10 mouse cellular contexts compared by ENCODE assay signal in genomic region chr10:82961302-82961701, GRCm38 (mm10). TPM values are rescaled to one million over a fixed set of nuclear protein-coding genes. Genes with fewer than 3 reads are reported as not detected.
A peak's percentile ranks its signal among the peaks of the same experiment; 100 is the strongest.
DNase-seq lines count a peak whose midpoint lies in the region; ATAC-seq and TF ChIP-seq lines count a peak whose summit lies in the region.
"Had no signal": no experiment of that assay in that cellular context is flagged by ENCODE, and none has a peak within 500 bp of the region (broad histone marks: within the 10 kb centered on the region; RNA-seq: fewer than 3 reads in every experiment).

No protein-coding gene starts in this region.

- DNase-seq in heart, adult 9 months (ENCODE audit: low spot score in 2 of 2) = no peak
- DNase-seq in A20 (ENCODE audit: low read depth, low spot score) = peak; percentile 87
- DNase-seq in liver, postnatal 0 days = peak; percentile 83
- no peak for DNase-seq in heart, postnatal 4 days
- DNase-seq in urinary bladder, postnatal 25 days (ENCODE audit: low spot score) = no peak
- DNase-seq: layer of hippocampus, postnatal 36 days had no signal

- no peak for TF ChIP-seq POLR2A in bone marrow, adult 2 months (IDR thresholded peaks at IDR 0.05; ENCODE audit: borderline replicate concordance, control insufficient read depth, low read depth, low read length)

- WGBS in heart, embryonic 16.5 days = 56% methylated on average over 7 of the region's 7 CpGs
- WGBS in bone marrow, adult 2 months = 56% methylated on average over 7 of the region's 7 CpGs
- 37% methylated on average over 7 of the region's 7 CpGs for WGBS in liver, postnatal 0 days (ENCODE audit: insufficient replicate concordance)

- no peaks in the 10 kb centered on the region for H3K4me1 ChIP-seq in heart, embryonic 16.5 days (ENCODE audit: control insufficient read depth, insufficient read depth, low read length)
- peaks cover 3% of the 10 kb centered on the region; the same call in 1 of the 2 replicates for H3K4me1 ChIP-seq in bone marrow, adult 2 months (ENCODE audit: control insufficient read depth, insufficient read depth, low read length)
- H3K4me1 ChIP-seq in liver, postnatal 0 days (ENCODE audit: insufficient read depth) = peaks cover 7% of the 10 kb centered on the region; the same call in 1 of the 2 replicates

- H3K9me3 ChIP-seq in heart, embryonic 16.5 days (replicated peaks; ENCODE audit: control insufficient read depth, low read length) = no peaks in the 10 kb centered on the region
- H3K9me3 ChIP-seq in liver, postnatal 0 days (ENCODE audit: low read length) = no peaks in the 10 kb centered on the region

- H3K27me3 ChIP-seq in heart, embryonic 16.5 days (ENCODE audit: control insufficient read depth, insufficient read depth, low read length) = no peaks in the 10 kb centered on the region
- H3K27me3 ChIP-seq in liver, postnatal 0 days (ENCODE audit: insufficient read depth, low read length) = no peaks in the 10 kb centered on the region

- H3K4me3 ChIP-seq in heart, embryonic 16.5 days (ENCODE audit: low read length) = no peak overlapping the region
- no peak overlapping the region for H3K4me3 ChIP-seq in bone marrow, adult 2 months (replicated peaks; ENCODE audit: control insufficient read depth, low read depth, low read length)
- H3K4me3 ChIP-seq in liver, postnatal 0 days (ENCODE audit: low read depth, low read length) = no peak overlapping the region

- TF ChIP-seq EP300 in liver, postnatal 0 days (IDR thresholded peaks at IDR 0.05; ENCODE audit: low read depth) = no peak

- H3K4me2 ChIP-seq in heart, embryonic 16.5 days (ENCODE audit: low read depth, low read length) = no peak overlapping the region
- H3K4me2 ChIP-seq in liver, postnatal 0 days (ENCODE audit: low read depth, low read length) = no peak overlapping the region

- H3K36me3 ChIP-seq in heart, embryonic 16.5 days (ENCODE audit: control insufficient read depth, insufficient read depth) = no peaks in the 10 kb centered on the region
- H3K36me3 ChIP-seq in liver, postnatal 0 days (replicated peaks; ENCODE audit: insufficient read depth, low read length) = no peaks in the 10 kb centered on the region

- H3K27ac ChIP-seq in heart, embryonic 16.5 days (ENCODE audit: low read length) = no peak overlapping the region
- H3K27ac ChIP-seq in bone marrow, adult 2 months (ENCODE audit: control insufficient read depth, insufficient read depth, low read depth, low read length, poor library complexity) = no peak overlapping the region
- no peak overlapping the region for H3K27ac ChIP-seq in liver, postnatal 0 days (ENCODE audit: low read depth)

- no peak overlapping the region for H3K9ac ChIP-seq in heart, embryonic 16.5 days (ENCODE audit: low read length)
- no peak overlapping the region for H3K9ac ChIP-seq in liver, postnatal 0 days (replicated peaks)

- ATAC-seq in heart, embryonic 16.5 days (replicated peaks; ENCODE audit: extremely low read depth, insufficient read depth, low FRiP score) = peak; percentile 41; the same call in 1 of the 2 replicates
- ATAC-seq in liver, postnatal 0 days = peak; percentile 86
- ATAC-seq in cerebellum, adult (ENCODE audit: insufficient number of reproducible peaks, low FRiP score, low TSS enrichment) = no peak
- ATAC-seq: activated CD4-positive, CD25-positive, alpha-beta regulatory T cell, adult 4 months had no signal

- peak; percentile 66 for TF ChIP-seq CTCF in bone marrow, adult 2 months (IDR thresholded peaks at IDR 0.05; ENCODE audit: control insufficient read depth, insufficient read depth, low read length)
- TF ChIP-seq CTCF in liver, postnatal 0 days (IDR thresholded peaks at IDR 0.05; ENCODE audit: low read depth) = peak; percentile 86

RNA-seq across cellular contexts. Expression of gene Chst11, which starts 24.0 kb away (rescaled TPM):
- polyA plus RNA-seq in heart, embryonic 16.5 days (2015; fragmentation: Nextera tagmentation; extraction: Ambion mirVana) = 2.3 and 2.6 TPM in 2 replicates
- 5.3 and 6.4 TPM in 2 replicates for polyA plus RNA-seq in bone marrow, adult 2 months (2011; ENCODE audit: insufficient read depth, insufficient read length, low replicate concordance, missing spikeins)
- polyA plus RNA-seq in liver, postnatal 0 days (2015; fragmentation: Nextera tagmentation; extraction: Ambion mirVana) = 0.40 and 0.45 TPM in 2 replicates
- 1 to 10 TPM; 3.6 to 5.2 TPM for total RNA-seq in heart, postnatal 4 days (2021)

Comparison
In these comparisons a context has a peak if more than half of its experiments do, and no peak if none do; other contexts are left out.
1. DNase-seq: peak in A20 (single experiment) and liver, postnatal 0 days (single experiment); none in heart, adult 9 months (0 of 2), heart, postnatal 4 days (single experiment) and urinary bladder, postnatal 25 days (single experiment).